Mouse (Mus musculus) layer of hippocampus, postnatal 10 days (tissue): ENCODE data around the gene D630045J12Rik. TPM values are rescaled to one million over a fixed set of nuclear protein-coding genes. Genes with fewer than 3 reads are reported as not detected.

Experiments used
- DNase-seq, 2 experiments: peaks; one replicate each; pipeline ENCODE4 v3.0.0; 2021; ENCODE audit warnings: low spot score in 2 of 2
- total RNA-seq, 2 experiments: library from RNA; stranded (reverse); gene quantifications; 2 replicates each; pipeline ENCODE4 v1.2.3; 2021

The D630045J12Rik gene
- total RNA-seq, 2 experiments from 2014 or later, result 40.9 to 41.7 TPM

DNA sequence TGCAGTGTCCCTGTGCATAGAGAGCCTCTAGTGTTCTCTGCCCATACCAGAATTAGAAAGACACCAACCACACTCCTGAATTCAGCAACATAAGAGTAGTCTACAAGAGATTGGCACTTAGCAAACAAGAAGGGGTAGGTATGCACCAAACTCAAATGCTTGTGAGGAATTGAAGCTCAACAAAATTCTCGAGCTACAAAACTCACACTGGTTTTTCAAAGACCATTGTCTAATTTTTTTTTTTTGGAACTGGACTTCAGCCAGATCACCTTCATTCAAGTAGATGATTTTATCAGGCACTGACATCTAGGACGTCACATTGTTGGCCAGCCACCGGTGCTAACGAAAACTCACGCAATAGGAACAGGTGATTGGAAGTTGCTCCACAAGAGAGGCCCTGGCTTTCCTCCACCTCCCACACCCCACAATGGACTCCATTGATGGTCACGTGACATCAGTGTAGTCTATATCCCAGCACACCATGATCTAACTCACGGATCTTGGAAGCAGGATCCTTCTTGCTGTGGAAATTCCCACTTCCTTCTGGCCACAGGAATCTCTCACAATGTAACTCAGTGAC, 151.5 kb downstream of the D630045J12Rik start:
- no peak for DNase-seq

DNA sequence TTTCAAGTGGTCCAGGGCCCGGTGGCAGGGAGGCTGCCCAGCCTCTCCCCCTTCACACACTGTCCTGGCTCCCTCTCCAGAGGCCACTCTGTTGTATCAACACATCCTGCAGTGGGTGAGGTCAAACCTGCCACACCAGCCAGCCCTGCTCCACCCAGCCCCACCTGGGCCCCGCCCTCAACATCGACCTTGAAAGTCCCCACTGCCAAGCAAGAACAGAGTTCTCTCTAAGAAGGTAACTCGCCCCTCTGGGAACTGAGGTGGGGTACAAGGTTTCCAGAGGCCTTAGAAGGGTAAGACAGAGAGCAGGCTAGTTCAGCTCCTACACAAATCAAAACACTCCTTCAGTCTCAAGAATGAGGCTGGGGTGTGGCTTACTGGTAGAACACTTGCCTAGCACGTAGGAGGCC, 156.8 kb downstream of the D630045J12Rik start:
- no peak for DNase-seq

DNA sequence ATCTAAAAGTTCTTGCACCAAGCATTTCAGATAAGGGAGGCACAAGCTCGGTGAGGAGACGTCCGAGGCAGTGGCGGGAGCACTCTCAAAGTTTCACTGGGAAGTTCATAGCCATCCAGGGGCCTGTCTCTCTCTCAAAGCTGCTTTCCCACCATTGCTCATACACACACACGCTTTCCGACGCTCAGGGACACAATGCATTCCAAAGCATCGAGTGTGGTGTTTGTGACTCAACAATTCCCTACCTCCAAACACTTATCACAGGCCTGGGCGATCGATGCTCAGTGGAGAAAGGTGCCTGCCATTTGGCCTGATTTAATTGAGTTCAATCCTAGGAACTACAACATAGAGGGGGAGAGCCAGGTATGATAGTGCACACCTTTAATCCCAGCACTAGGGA, 159.1 kb downstream of the D630045J12Rik start:
- DNase-seq, result no peak

DNA sequence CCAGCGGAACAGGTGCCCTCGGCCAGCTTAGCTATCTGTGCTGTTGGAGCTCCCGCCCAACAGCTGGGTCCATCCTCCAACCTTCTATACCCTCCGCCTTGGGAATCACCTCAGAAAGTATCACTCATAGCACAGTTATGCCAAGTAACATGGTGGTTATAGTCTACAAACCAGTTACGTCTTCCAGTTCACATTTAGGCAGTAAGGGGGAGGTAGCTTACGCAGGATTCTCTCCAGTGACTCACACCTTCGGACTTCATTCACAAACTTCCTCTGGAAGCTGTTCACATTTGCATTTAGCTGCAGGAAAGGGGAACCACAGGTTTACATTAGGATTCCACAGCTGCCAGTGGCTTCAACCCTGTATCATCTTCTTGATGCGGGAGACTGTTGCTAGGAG, 161.3 kb downstream of the D630045J12Rik start:
- no peak for DNase-seq

DNA sequence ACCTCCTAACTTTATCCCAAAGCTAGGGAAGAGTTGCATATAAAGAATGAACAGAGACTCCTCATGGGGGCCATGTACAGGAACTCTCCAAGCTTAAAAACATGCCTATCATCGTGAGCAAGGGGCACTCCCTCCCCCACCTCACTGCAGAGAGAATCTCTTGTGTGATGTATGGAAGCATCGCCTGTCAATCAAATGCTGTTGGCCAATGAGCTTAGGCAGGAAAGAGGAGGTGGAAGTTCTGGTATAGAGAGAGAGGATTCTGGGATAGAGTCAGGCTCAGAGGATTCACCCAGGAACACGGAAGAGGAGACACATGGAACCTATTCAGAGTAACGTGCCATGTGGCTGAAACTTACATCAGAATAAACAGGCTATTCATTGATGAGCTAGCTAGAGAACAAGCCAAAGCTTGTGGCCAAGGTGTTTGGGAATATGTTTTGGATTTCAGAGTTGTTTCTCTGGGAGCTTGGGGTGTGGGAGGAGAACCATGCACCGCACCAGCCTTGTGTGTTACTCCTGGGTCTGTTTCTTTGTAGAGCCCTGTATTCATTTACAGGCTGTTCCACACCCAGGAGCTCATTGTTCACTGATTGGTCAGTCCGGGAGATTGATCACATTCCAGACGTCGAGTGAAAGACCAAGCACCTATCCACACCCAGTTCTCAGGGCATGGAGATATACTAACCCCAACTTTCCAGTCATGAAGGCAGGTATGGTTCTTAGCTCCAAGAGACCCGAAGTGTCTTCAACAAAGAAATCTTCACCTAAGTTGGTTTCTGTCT, 166.4 kb downstream of the D630045J12Rik start:
- no peak for DNase-seq

DNA sequence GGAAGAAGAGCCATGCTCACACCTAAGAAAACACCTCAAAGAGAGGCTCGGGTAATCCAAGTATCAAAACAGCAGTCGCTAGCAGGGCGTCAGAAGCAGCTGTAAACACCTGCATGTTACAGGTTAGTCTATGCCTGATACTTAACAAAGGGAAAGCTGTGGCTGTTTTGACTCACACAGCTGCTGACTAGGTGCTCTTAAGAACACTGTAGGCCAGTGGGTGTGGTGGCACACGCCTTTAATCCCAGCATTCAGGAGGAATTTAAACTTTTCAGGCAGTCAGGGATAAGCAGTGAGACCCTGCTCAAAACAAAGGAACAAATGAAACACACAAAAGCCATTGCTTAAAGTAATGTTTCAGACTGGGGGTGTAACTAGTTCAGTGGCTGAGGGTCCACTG, 170.6 kb downstream of the D630045J12Rik start:
- DNase-seq, result no peak

DNA sequence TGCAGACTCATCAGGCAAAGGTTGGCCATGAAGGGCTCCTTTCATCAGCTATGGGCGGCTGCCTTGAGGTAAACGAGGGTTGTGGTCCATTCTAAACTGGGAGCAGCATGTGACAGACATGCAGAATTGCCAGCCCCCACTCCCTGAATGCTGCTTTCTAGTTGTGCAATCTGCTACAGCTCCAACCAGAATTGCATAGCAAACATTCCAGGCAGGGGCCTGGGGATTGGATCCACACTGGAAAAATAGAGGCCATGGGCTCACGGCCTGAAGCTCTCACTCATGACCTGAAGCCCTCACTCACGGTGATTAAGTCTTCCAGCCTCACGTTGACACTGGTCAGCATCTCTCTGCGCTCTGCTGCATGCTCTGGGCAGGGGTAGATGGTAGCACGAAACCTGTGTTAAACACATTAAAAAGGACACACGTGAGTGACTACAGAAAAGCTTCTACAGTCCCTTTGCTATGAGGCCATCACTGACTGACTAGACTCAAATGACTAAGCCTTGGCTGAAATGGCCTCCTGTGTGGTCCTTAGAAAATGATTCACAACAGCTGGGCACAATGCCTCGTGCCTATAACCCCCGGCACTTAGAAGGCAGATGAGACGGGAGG, 172.0 kb downstream of the D630045J12Rik start:
- no peak for DNase-seq

DNA sequence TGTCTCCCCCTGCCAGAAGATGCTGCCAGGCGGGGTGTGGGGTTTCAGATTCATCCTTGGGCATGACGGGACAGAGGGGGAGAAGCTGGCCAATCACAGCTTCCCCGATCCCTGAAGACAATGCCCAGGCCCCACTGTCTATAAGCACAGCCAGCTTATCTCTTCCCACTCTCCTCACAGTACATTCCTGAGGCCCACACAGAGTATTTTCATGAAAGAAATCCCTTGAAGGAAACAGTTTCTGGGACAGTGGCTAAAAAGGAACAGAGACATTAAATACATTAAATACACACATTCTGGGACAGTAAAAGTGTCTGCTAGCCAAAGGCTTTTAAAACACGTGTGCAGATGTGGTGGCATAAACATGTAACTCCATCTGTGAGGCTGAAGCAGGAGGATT, 173.4 kb downstream of the D630045J12Rik start:
- no peak for DNase-seq

DNA sequence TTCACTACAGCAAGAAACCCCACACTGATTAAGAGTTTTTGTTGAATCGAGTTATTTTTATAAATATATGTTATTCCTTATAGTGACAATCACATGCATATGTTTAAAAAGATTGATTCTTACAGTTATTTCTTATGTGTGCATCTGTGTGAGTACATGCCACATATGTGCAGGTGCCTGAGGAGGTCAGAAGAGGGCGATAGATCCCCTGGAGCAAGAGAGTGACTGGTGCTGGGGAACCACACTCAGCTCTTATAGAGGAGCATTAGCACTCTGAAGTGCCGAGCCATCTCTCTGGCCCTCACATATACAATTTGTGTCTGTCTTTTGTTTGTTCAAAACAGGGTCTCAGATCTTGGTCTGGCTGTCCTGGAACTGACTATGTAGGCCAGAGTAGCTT, 180.2 kb downstream of the D630045J12Rik start:
- DNase-seq, result no peak

Other genes starting within 250 kb of the D630045J12Rik start
- gene Svopl, start 207.0 kb downstream of the D630045J12Rik start, total RNA-seq, result under 1 TPM; 0.31 to 0.50 TPM
- not detected for gene Tmem213, start 144.8 kb downstream of the D630045J12Rik start, total RNA-seq
- gene Atp6v0a4, start 129.4 kb downstream of the D630045J12Rik start, total RNA-seq, result 1 to 10 TPM; 4.5 to 4.6 TPM
- 1 to 10 TPM; 3.6 to 4.1 TPM for gene Zc3hav1l, start 45.2 kb upstream of the D630045J12Rik start, total RNA-seq
- 1 to 10 TPM; 3.0 to 3.1 TPM for gene Zc3hav1, start 100.6 kb upstream of the D630045J12Rik start, total RNA-seq
- gene Ttc26, start 127.5 kb upstream of the D630045J12Rik start, total RNA-seq, result 10 to 100 TPM in 1 of 2 experiments, 1 to 10 TPM in 1; 9.8 to 10.1 TPM
- 10 to 100 TPM; 38.3 to 44.0 TPM for gene Ubn2, start 179.9 kb upstream of the D630045J12Rik start, total RNA-seq